Mouse (Mus musculus): Measurements from ENCODE around the gene Sidt1. TPM values are rescaled to one million over a fixed set of nuclear protein-coding genes. Genes with fewer than 3 reads are reported as not detected.

Gene Sidt1
- polyA plus RNA-seq, 1 experiment from 2014 or later = 3.1 TPM

- Histone ChIP-seq H3K27ac (replicated peaks) (no peak overlapping the region), H3K4me1 (no peaks in the 10 kb centered on the region), H3K4me2 (replicated peaks) (no peak overlapping the region), H3K9me3 (no peaks in the 10 kb centered on the region), H3K36me3 (no peaks in the 10 kb centered on the region), H3K9ac (replicated peaks) (no peak overlapping the region), H3K27me3 (no peaks in the 10 kb centered on the region), H3K4me3 (no peak overlapping the region)
- 90% methylated on average over 6 of the region's 6 CpGs for WGBS
- ATAC-seq (replicated peaks) = no peak
These were observed 67.4 kb downstream of the Sidt1 start for GRCm38 (mm10) chr16:44265562-44265961.

- ATAC-seq (replicated peaks) = no peak
- H3K4me3 ChIP-seq = no peak overlapping the region
- H3K9me3 ChIP-seq = no peaks in the 10 kb centered on the region
- H3K4me1 ChIP-seq = no peaks in the 10 kb centered on the region
- H3K4me2 ChIP-seq (replicated peaks) = no peak overlapping the region
- no peak overlapping the region for H3K9ac ChIP-seq (replicated peaks)
- WGBS = 54% methylated on average over 2 of the region's 2 CpGs
- no peak overlapping the region for H3K27ac ChIP-seq (replicated peaks)
- H3K36me3 ChIP-seq = no peaks in the 10 kb centered on the region
- no peaks in the 10 kb centered on the region for H3K27me3 ChIP-seq
These were observed 68.1 kb downstream of the Sidt1 start for GRCm38 (mm10) chr16:44264916-44265315.

GRCm38 (mm10) chr16:44257476-44257875 is 75.5 kb downstream of the Sidt1 start:
- H3K4me3 ChIP-seq = no peak overlapping the region
- H3K9ac ChIP-seq (replicated peaks) = no peak overlapping the region
- 0 out of 2 replicates have a peak, but pooled peaks cover 3% of the 10 kb centered on the region for H3K4me1 ChIP-seq
- H3K27me3 ChIP-seq = no peaks in the 10 kb centered on the region
- H3K36me3 ChIP-seq = no peaks in the 10 kb centered on the region
- no peak overlapping the region for H3K4me2 ChIP-seq (replicated peaks)
- 90% methylated on average over 3 of the region's 3 CpGs for WGBS
- no peak overlapping the region for H3K27ac ChIP-seq (replicated peaks)
- ATAC-seq (replicated peaks) = no peak
- no peaks in the 10 kb centered on the region for H3K9me3 ChIP-seq

DNA sequence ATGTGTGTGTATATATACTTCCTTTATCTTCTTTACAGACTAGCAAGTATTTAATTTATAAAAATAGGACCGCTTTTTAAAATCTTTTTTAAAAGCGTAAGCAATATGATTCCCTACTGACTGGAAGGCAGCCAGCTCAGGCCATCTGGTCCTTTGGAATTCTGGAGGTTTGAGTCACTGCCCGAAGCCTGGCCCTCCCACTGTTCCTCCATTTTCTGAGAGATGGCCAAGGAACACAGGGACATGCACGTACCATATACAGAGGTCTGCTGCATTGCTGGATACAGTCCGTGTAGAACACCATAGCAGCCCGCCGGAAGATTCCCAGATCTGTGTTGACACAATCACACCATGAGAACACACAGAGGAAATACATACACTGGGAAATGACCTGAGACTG is 78.3 kb downstream of the Sidt1 start:
- WGBS = 76% methylated on average over 7 of the region's 7 CpGs
- Histone ChIP-seq H3K9ac (replicated peaks) (no peak overlapping the region), H3K27me3 (no peaks in the 10 kb centered on the region), H3K4me1 (0 out of 2 replicates have a peak, but pooled peaks cover 3% of the 10 kb centered on the region), H3K27ac (replicated peaks) (no peak overlapping the region), H3K36me3 (no peaks in the 10 kb centered on the region), H3K4me2 (replicated peaks) (no peak overlapping the region), H3K4me3 (no peak overlapping the region), H3K9me3 (no peaks in the 10 kb centered on the region)
- no peak for ATAC-seq (replicated peaks)

DNA sequence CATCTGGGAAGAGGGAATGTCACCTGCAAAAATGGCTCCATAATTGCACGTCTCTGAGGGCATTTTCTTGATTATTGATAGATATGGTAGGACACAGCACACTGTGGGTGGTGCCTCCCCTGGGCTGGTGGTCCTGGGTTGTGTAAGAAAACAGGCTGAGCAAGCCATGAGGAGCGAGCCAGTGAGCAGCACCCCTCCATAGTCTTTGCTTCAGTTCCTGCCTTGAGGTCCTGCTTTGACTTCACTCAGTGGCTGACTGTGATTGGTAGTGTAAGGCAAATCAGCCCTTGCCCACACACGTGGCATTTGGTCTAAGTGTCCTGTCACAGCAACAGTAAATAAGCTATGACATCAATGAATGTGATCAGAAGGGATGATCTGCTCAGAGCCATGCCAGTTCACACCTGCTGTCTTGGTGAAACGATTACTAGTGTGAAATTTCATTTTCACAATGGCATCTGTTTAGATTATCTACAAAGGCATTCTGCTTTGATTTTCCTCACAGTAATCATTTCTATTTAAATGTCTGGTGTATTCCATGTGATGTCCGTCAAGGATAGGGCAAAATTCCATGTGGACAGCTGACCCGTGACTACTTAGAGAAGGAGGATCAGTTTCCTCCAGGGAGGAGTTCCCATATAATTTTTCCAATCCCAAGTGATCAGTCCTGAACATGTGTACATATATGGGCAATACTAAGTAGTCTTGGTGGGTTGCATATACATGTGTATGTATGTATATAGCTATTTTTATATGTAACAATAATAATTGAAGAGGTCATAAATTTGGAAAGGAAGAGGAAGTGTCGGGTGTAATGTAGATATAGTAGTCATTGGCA is 79.0 kb downstream of the Sidt1 start:
- Histone ChIP-seq H3K4me1 (0 out of 2 replicates have a peak, but pooled peaks cover 3% of the 10 kb centered on the region), H3K27ac (replicated peaks) (no peak overlapping the region), H3K4me3 (no peak overlapping the region), H3K4me2 (replicated peaks) (no peak overlapping the region), H3K9me3 (no peaks in the 10 kb centered on the region), H3K36me3 (no peaks in the 10 kb centered on the region), H3K27me3 (no peaks in the 10 kb centered on the region), H3K9ac (replicated peaks) (no peak overlapping the region)
- 82% methylated on average over 7 of the region's 7 CpGs for WGBS
- no peak for ATAC-seq (replicated peaks)

DNA sequence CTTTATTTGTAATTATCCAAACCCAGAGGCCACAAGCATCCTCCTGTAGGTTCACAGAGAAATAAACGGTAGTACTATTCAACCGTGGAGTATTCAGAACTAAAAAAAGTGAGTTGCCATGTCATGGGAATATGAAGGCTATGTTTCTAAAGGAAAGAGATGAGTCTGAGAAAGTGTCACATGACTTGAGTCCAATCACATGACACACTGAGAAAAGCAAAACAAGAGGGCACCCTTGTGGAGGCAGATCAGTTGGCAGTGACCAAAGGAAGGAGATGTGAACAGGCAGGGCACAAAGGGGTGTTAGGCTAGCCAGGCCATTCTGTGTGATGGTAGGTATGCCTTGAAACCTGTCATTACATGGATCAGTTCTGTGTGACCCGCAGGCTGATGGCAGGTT is 80.3 kb downstream of the Sidt1 start:
- 94% methylated on average over 3 of the region's 3 CpGs for WGBS
- Histone ChIP-seq H3K27ac (replicated peaks) (no peak overlapping the region), H3K4me2 (replicated peaks) (no peak overlapping the region), H3K4me1 (0 out of 2 replicates have a peak, but pooled peaks cover 3% of the 10 kb centered on the region), H3K36me3 (no peaks in the 10 kb centered on the region), H3K4me3 (no peak overlapping the region), H3K9me3 (no peaks in the 10 kb centered on the region), H3K9ac (replicated peaks) (no peak overlapping the region), H3K27me3 (no peaks in the 10 kb centered on the region)
- no peak for ATAC-seq (replicated peaks)

GRCm38 (mm10) chr16:44249985-44250384 is 83.0 kb downstream of the Sidt1 start:
- Histone ChIP-seq H3K27ac (replicated peaks) (no peak overlapping the region), H3K4me3 (no peak overlapping the region), H3K4me1 (0 out of 2 replicates have a peak, but pooled peaks cover 3% of the 10 kb centered on the region), H3K36me3 (no peaks in the 10 kb centered on the region), H3K27me3 (no peaks in the 10 kb centered on the region), H3K9me3 (no peaks in the 10 kb centered on the region), H3K9ac (replicated peaks) (no peak overlapping the region), H3K4me2 (replicated peaks) (no peak overlapping the region)
- ATAC-seq (replicated peaks) = no peak
- WGBS = 92% methylated on average over 10 of the region's 10 CpGs

DNA sequence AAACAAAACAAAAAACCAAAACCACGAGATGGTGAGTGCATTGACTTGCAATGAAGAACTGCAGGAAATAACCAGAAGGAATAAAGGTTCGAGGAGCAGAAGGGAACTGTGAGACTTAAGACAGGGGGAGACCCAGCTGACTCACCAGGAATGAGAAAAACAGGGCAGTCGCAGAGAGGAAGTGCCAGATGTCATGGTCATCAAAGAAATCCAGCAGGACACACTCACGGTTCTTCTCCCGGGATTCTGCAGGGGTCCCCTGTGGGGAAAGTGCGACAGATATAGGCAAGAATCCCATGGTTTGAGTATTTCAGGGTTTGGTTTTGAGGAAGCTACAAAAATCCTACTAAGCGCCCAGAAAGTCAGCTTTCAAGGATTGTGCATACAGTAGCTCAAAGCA is 89.7 kb downstream of the Sidt1 start:
- no peaks in the 10 kb centered on the region for H3K36me3 ChIP-seq
- H3K4me3 ChIP-seq = no peak overlapping the region
- no peak overlapping the region for H3K4me2 ChIP-seq (replicated peaks)
- H3K27me3 ChIP-seq = no peaks in the 10 kb centered on the region
- no peak overlapping the region for H3K9ac ChIP-seq (replicated peaks)
- no peak for ATAC-seq (replicated peaks)
- no peak overlapping the region for H3K27ac ChIP-seq (replicated peaks)
- WGBS = 86% methylated on average over 7 of the region's 7 CpGs
- H3K4me1 ChIP-seq = no peaks in the 10 kb centered on the region
- H3K9me3 ChIP-seq = no peaks in the 10 kb centered on the region

DNA sequence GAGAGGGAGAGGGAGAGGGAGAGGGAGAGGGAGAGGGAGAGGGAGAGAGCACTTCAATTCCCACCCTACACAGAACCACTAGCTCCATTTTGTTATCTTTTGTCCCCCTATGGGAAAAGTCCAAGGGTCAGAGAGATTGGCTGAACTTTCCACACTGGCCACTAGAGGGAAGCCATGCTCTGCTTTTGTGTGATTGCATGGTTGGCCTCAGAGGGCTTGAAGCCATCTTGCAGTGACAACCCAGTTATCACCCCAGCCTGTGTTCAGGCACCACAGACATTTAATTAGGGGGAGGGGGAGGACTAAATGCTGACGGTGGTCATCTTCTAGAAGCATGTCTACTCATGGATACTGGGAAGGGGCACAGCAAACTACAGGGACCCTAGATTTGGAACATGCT is 90.4 kb downstream of the Sidt1 start:
- no peak overlapping the region for H3K9ac ChIP-seq (replicated peaks)
- 4% methylated on average over 1 of the region's 1 CpGs for WGBS
- H3K9me3 ChIP-seq = no peaks in the 10 kb centered on the region
- no peaks in the 10 kb centered on the region for H3K36me3 ChIP-seq
- no peak overlapping the region for H3K27ac ChIP-seq (replicated peaks)
- no peak overlapping the region for H3K4me2 ChIP-seq (replicated peaks)
- no peaks in the 10 kb centered on the region for H3K27me3 ChIP-seq
- no peak overlapping the region for H3K4me3 ChIP-seq
- H3K4me1 ChIP-seq = no peaks in the 10 kb centered on the region
- ATAC-seq (replicated peaks) = no peak

DNA sequence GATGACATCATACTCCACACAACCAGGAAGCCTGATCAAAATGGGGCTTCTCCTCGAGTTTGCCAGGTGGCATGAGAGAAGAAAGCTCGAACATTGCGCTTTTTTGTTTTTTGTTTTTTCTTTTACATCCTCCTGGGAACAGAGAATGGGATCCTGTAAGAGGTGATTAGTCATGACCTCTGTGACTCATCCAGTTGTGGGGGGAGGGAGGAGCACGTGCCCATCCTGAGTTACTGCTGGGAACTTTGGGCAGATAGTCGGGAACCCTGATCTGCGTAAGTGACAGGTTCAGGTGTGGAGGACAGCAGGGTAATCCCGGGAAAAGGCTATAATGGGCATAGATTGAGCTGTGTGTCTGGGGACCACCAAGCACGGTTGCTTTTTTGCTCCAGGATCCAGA is 92.6 kb downstream of the Sidt1 start:
- Histone ChIP-seq H3K4me2 (replicated peaks) (no peak overlapping the region), H3K4me3 (no peak overlapping the region), H3K9ac (replicated peaks) (no peak overlapping the region), H3K27me3 (no peaks in the 10 kb centered on the region), H3K27ac (replicated peaks) (no peak overlapping the region), H3K4me1 (no peaks in the 10 kb centered on the region), H3K9me3 (no peaks in the 10 kb centered on the region), H3K36me3 (no peaks in the 10 kb centered on the region)
- ATAC-seq (replicated peaks) = no peak
- 75% methylated on average over 8 of the region's 8 CpGs for WGBS

- no peak overlapping the region for H3K4me3 ChIP-seq
- no peak overlapping the region for H3K4me2 ChIP-seq (replicated peaks)
- H3K27me3 ChIP-seq = no peaks in the 10 kb centered on the region
- no peak overlapping the region for H3K9ac ChIP-seq (replicated peaks)
- ATAC-seq (replicated peaks) = peak; percentile 33; the same call in 1 of the 2 replicates
- H3K27ac ChIP-seq (replicated peaks) = no peak overlapping the region
- no peaks in the 10 kb centered on the region for H3K4me1 ChIP-seq
- H3K9me3 ChIP-seq = no peaks in the 10 kb centered on the region
- H3K36me3 ChIP-seq = no peaks in the 10 kb centered on the region
- WGBS = 49% methylated on average over 10 of the region's 10 CpGs
These were observed 94.1 kb downstream of the Sidt1 start for GRCm38 (mm10) chr16:44238835-44239263.

DNA sequence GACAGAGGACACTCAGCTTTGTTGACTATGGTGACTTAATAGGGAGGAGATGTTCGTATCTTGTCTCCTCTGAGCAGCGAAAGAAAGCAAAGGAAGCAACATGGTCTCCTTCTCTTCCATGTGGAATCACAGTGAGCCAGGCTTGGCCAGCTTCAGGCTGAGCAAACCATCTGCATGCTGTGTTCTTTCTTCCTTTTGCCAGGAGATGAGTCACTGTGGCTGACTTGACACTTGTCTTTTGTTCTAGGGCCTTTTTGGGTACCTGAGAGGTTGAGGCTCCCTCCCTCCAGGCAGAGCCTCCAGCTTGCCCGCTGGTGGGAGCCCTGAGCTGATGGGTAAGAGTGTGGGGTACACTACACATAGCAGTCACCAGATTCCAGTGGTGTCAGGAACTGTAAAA is 95.2 kb downstream of the Sidt1 start:
- H3K9me3 ChIP-seq = no peaks in the 10 kb centered on the region
- no peaks in the 10 kb centered on the region for H3K27me3 ChIP-seq
- H3K4me3 ChIP-seq = no peak overlapping the region
- no peak overlapping the region for H3K27ac ChIP-seq (replicated peaks)
- no peaks in the 10 kb centered on the region for H3K36me3 ChIP-seq
- no peak overlapping the region for H3K4me2 ChIP-seq (replicated peaks)
- no peaks in the 10 kb centered on the region for H3K4me1 ChIP-seq
- 77% methylated on average over 3 of the region's 3 CpGs for WGBS
- no peak overlapping the region for H3K9ac ChIP-seq (replicated peaks)
- no peak for ATAC-seq (replicated peaks)

DNA sequence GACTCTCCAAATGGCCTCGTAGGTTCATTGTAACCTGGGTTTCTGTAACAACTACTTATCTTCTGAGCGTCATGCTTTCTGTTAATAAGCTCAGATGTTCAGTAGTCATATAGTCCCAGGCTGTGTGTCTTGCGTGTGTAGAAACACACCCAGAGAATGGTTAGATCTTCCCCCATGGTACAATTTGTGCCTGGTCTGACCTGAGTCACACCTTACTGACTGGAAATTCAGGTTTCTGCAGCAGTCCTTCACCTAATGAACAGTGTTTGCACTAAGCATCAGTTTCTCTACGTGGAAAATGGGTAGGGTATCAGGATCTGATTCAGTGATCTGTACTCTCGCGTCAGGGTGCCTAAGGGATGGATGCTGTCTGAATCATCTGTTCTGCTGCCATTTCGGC is 100.0 kb downstream of the Sidt1 start:
- WGBS = 89% methylated on average over 7 of the region's 7 CpGs
- ATAC-seq (replicated peaks) = no peak
- no peaks in the 10 kb centered on the region for H3K27me3 ChIP-seq
- no peaks in the 10 kb centered on the region for H3K36me3 ChIP-seq
- H3K27ac ChIP-seq (replicated peaks) = no peak overlapping the region
- no peaks in the 10 kb centered on the region for H3K9me3 ChIP-seq
- H3K4me3 ChIP-seq = no peak overlapping the region
- no peak overlapping the region for H3K4me2 ChIP-seq (replicated peaks)
- H3K4me1 ChIP-seq = no peaks in the 10 kb centered on the region
- no peak overlapping the region for H3K9ac ChIP-seq (replicated peaks)
